Mouse (Mus musculus) liver, postnatal 0 days (tissue): Measurements from ENCODE around the gene Pecam1.

ENCODE experiments used
- CTCF ChIP-seq: sonication (generic); IDR thresholded peaks from 2 replicates; pipeline ENCODE4 v1.5.1; 2016; ENCODE audit warnings: antibody characterized with exemption, low read depth
- EP300 ChIP-seq: IDR thresholded peaks from 2 replicates; pipeline ENCODE4 v1.6.1; 2016; ENCODE audit warnings: antibody characterized with exemption, low read depth, mild to moderate bottlenecking

GRCm38 (mm10) chr11:106673727-106674611 lies 76.5 kb downstream of the Pecam1 start:
- TF ChIP-seq CTCF (no peak), EP300 (no peak)
